Mouse (Mus musculus) cortical plate, adult 2 months (tissue): Measurements from ENCODE around the gene Gramd1b.

Source experiments
- CTCF ChIP-seq: fragments of 200-500 bp; IDR thresholded peaks from 2 replicates; pipeline ENCODE4 v1.5.1; 2011; ENCODE audit warnings: mild to moderate bottlenecking, control low read depth, low read length; ENCODE audit not compliant: insufficient read depth; ENCODE audit errors: extremely low read depth
- POLR2A ChIP-seq: fragments of 200-500 bp; IDR thresholded peaks from 2 replicates; pipeline ENCODE4 v1.6.1; 2011; ENCODE audit warnings: mild to moderate bottlenecking, low read length, control low read depth; ENCODE audit not compliant: insufficient read depth; ENCODE audit errors: extremely low read depth

- TF ChIP-seq POLR2A (no peak), CTCF (no peak)
Observed at GRCm38 (mm10) chr9:40571280-40571679, 40.1 kb upstream of the Gramd1b start.
